Mouse (Mus musculus) small intestine, adult 2 months (tissue): Measurements from ENCODE around the gene Shf.

Source experiments
- CTCF ChIP-seq: fragments of 200-500 bp; IDR thresholded peaks from 2 replicates; pipeline ENCODE4 v1.5.1; 2012; ENCODE audit warnings: low read depth, mild to moderate bottlenecking, control low read depth, inconsistent platforms, low read length, moderate library complexity, mixed read lengths; ENCODE audit not compliant: insufficient replicate concordance, insufficient read length; ENCODE audit errors: extremely low read depth
- POLR2A ChIP-seq: fragments of 200-500 bp; IDR thresholded peaks from 2 replicates; pipeline ENCODE4 v1.6.1; 2012; ENCODE audit warnings: low read depth, mild to moderate bottlenecking, control low read depth, inconsistent platforms, low read length, moderate library complexity

GRCm38 (mm10) chr2:122337291-122337690 lies 31.7 kb downstream of the Shf start:
- TF ChIP-seq POLR2A, result no peak
- no peak for TF ChIP-seq CTCF
